Mouse (Mus musculus) liver, postnatal 0 days (tissue): Measurements from ENCODE around the gene Akap11.

Experiments
- CTCF ChIP-seq: sonication (generic); IDR thresholded peaks from 2 replicates; pipeline ENCODE4 v1.5.1; 2016; ENCODE audit warnings: antibody characterized with exemption, low read depth
- EP300 ChIP-seq: IDR thresholded peaks from 2 replicates; pipeline ENCODE4 v1.6.1; 2016; ENCODE audit warnings: antibody characterized with exemption, low read depth, mild to moderate bottlenecking

- TF ChIP-seq CTCF: no peak
- TF ChIP-seq EP300: no peak
These were observed 72.3 kb downstream of the Akap11 start for GRCm38 (mm10) chr14:78464353-78464752.
